Mouse (Mus musculus) hindbrain, embryonic 11.5 days (tissue): Measurements from ENCODE around the gene Ugt1a6b. TPM values are rescaled to one million over a fixed set of nuclear protein-coding genes. Genes with fewer than 3 reads are reported as not detected.

ENCODE experiments used
- ATAC-seq: fragments of 200-750 bp; cut with Nextera tagmentation; 2 replicates; pipeline ENCODE4 v1.8.0; 2017; ENCODE audit warnings: mild to moderate bottlenecking, moderate TSS enrichment, moderate library complexity; ENCODE audit not compliant: low FRiP score
- DNase-seq: peaks from one replicate; pipeline ENCODE4 v3.0.0-alpha.2; 2015; ENCODE audit warnings: low spot score
- H3K27ac ChIP-seq: fragments of 300-500 bp; sonication (generic); 2 replicates; pipeline ENCODE4 v1.5.1; 2014; ENCODE audit warnings: mild to moderate bottlenecking, low read depth, low read length
- H3K27me3 ChIP-seq: fragments of 300-500 bp; sonication (generic); 2 replicates; pipeline ENCODE4 v1.6.1; 2014; ENCODE audit warnings: mild to moderate bottlenecking, low read length, moderate library complexity, mixed read lengths; ENCODE audit not compliant: control insufficient read depth, insufficient read depth
- H3K36me3 ChIP-seq: fragments of 300-500 bp; sonication (generic); 2 replicates; pipeline ENCODE4 v1.6.1; 2014; ENCODE audit warnings: mild to moderate bottlenecking, low read length, moderate library complexity, mixed read lengths; ENCODE audit not compliant: control insufficient read depth, insufficient read depth
- H3K4me1 ChIP-seq: fragments of 300-500 bp; sonication (generic); replicated peaks from 2 replicates; pipeline ENCODE4 v1.6.1; 2014; ENCODE audit warnings: low read length, mixed read lengths; ENCODE audit not compliant: control insufficient read depth, insufficient read depth
- H3K4me2 ChIP-seq: fragments of 300-500 bp; sonication (generic); replicated peaks from 2 replicates; pipeline ENCODE4 v1.6.1; 2014; ENCODE audit warnings: mild to moderate bottlenecking, low read depth, low read length
- H3K4me3 ChIP-seq: fragments of 300-500 bp; sonication (generic); 2 replicates; pipeline ENCODE4 v1.5.1; 2014; ENCODE audit warnings: low read depth, low read length
- H3K9ac ChIP-seq: fragments of 300-500 bp; sonication (generic); 2 replicates; pipeline ENCODE4 v1.6.1; 2014; ENCODE audit warnings: low read depth, low read length
- H3K9me3 ChIP-seq: fragments of 300-500 bp; sonication (generic); 2 replicates; pipeline ENCODE4 v1.6.1; 2016; ENCODE audit warnings: low read length; ENCODE audit not compliant: control insufficient read depth
- WGBS: fragments of 180-500 bp; shearing (Covaris S2); extraction: QIAGEN DNeasy Blood & Tissue Kit; methylation state at CpG from one replicate; pipeline ENCODE4 v1.1.7; 2014; 5-methylcytosine and 5-hydroxymethylcytosine counted together
- polyA plus RNA-seq: library from polyadenylated mRNA; unstranded; fragments of >200 nt; fragmentation: Nextera tagmentation; extraction: Ambion mirVana; gene quantifications from 2 replicates; pipeline ENCODE4 v1.2.1, GENCODE M21; 2014

The Ugt1a6b gene
- polyA plus RNA-seq, 1 experiment from 2014 or later: 0.17 TPM

DNA sequence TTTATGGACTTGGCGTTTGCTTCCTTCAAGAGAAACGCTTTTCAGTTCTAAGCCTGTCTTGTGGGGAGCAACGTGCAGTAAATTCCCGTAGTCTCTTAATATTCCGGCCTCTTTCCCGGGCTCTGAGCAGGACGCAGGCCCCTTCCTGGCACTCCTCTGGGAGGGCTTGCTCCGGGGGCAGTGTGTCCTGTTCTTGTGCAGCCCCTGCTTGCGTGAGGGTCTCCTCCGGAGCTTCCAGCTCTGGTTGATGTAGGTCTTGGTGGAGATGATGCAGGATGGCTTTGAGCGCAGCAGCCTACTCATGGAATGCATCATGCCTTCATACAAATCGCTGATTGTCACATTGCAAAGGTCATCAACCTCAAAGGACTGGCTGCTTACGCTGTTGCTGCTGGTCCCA lies 163.1 kb downstream of the Ugt1a6b start:
- H3K27me3 ChIP-seq: no peaks in the 10 kb centered on the region
- no peak overlapping the region for H3K4me3 ChIP-seq
- peaks cover 12% of the 10 kb centered on the region for H3K9me3 ChIP-seq
- peaks cover 81% of the 10 kb centered on the region for H3K36me3 ChIP-seq
- 88% methylated on average over 13 of the region's 13 CpGs for WGBS
- no peak overlapping the region for H3K9ac ChIP-seq
- no peak overlapping the region for H3K4me2 ChIP-seq
- DNase-seq (no peak), ATAC-seq (no peak)
- no peak overlapping the region for H3K27ac ChIP-seq
- no peaks in the 10 kb centered on the region for H3K4me1 ChIP-seq

DNA sequence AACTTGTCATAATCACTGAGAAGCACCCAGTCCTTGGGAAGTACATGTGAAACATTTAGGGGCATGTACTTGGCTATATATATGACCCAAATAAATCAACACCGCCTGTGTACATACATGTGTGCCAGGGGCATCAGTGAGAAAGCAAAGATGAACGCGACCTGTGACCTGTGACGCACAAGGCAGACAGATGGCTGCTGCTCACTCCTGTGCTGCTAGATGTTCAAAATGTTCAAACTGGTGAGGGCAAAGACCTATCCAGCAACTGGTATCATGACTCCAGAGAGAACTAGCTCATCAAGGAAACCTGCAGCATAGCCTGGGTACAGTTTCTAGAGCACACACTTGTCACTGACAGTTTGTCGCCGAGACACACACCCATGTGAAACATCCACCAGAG lies 164.4 kb downstream of the Ugt1a6b start:
- DNase-seq (no peak), ATAC-seq (peak; percentile 20; the same call in 1 of the 2 replicates)
- WGBS: 94% methylated on average over 6 of the region's 6 CpGs
- Histone ChIP-seq H3K4me1 (no peaks in the 10 kb centered on the region), H3K4me3 (no peak overlapping the region), H3K9ac (no peak overlapping the region), H3K27ac (no peak overlapping the region), H3K36me3 (peaks cover 84% of the 10 kb centered on the region), H3K27me3 (no peaks in the 10 kb centered on the region), H3K4me2 (no peak overlapping the region), H3K9me3 (peaks cover 10% of the 10 kb centered on the region; the same call in 1 of the 2 replicates)

DNA sequence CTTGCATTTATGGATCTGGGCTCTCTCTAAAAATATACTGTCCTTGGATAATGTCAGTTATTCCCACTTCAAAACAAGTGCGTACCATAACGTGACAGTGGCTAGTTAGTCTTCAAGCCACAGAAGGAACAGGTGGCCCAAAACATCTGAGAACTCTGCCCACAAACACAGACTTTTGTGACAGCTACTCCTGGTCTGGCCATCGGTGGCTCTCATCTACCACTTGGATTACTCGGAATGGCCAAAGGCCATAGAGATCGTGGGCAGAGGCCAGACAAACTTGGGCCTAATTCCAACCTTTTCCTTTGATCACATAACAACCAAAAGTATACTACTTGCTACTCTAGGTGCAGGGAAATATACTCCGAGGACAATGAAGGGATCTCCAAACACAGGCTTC lies 165.0 kb downstream of the Ugt1a6b start:
- DNase-seq (no peak), ATAC-seq (no peak)
- peaks cover 82% of the 10 kb centered on the region for H3K36me3 ChIP-seq
- H3K4me3 ChIP-seq: no peak overlapping the region
- no peak overlapping the region for H3K27ac ChIP-seq
- WGBS: 89% methylated on average over 6 of the region's 6 CpGs
- no peaks in the 10 kb centered on the region for H3K4me1 ChIP-seq
- no peaks in the 10 kb centered on the region for H3K27me3 ChIP-seq
- no peak overlapping the region for H3K4me2 ChIP-seq
- H3K9me3 ChIP-seq: peaks cover 10% of the 10 kb centered on the region; the same call in 1 of the 2 replicates
- no peak overlapping the region for H3K9ac ChIP-seq

Other genes starting within 250 kb of the Ugt1a6b start
- 28.3 and 30.8 TPM in 2 replicates for gene Dgkd, start 250.0 kb upstream of the Ugt1a6b start, polyA plus RNA-seq
- 25.8 and 31.2 TPM in 2 replicates for gene Usp40, start 94.7 kb upstream of the Ugt1a6b start, polyA plus RNA-seq
- gene Ugt1a10, start 47.9 kb upstream of the Ugt1a6b start, polyA plus RNA-seq: not detected in 2 replicates
- not detected in 2 replicates for gene Ugt1a9, start 32.5 kb upstream of the Ugt1a6b start, polyA plus RNA-seq
- not detected in 2 replicates for gene Ugt1a8, start 15.4 kb upstream of the Ugt1a6b start, polyA plus RNA-seq
- 1.0 and 1.1 TPM in 2 replicates for gene Ugt1a7c, start 8.2 kb upstream of the Ugt1a6b start, polyA plus RNA-seq
- gene Ugt1a6a, start 31.6 kb downstream of the Ugt1a6b start, polyA plus RNA-seq: 0.49 and 0.67 TPM in 2 replicates
- not detected in 2 replicates for gene Ugt1a5, start 62.8 kb downstream of the Ugt1a6b start, polyA plus RNA-seq
- not detected in 2 replicates for gene Ugt1a2, start 97.3 kb downstream of the Ugt1a6b start, polyA plus RNA-seq
- 14.0 and 14.7 TPM in 2 replicates for gene Dnajb3, start 102.5 kb downstream of the Ugt1a6b start, polyA plus RNA-seq
- gene Ugt1a1, start 108.7 kb downstream of the Ugt1a6b start, polyA plus RNA-seq: not detected in 2 replicates
- gene Mroh2a, start 123.7 kb downstream of the Ugt1a6b start, polyA plus RNA-seq: 1.3 and 1.7 TPM in 2 replicates
- 126 and 136 TPM in 2 replicates for gene Hjurp, start 174.4 kb downstream of the Ugt1a6b start, polyA plus RNA-seq
- gene Trpm8, start 174.4 kb downstream of the Ugt1a6b start, polyA plus RNA-seq: not detected in 2 replicates